Mouse (Mus musculus) cortical plate, adult 2 months (tissue): ENCODE measurements around the gene Rrbp1.

Source experiments
- CTCF ChIP-seq: fragments of 200-500 bp; IDR thresholded peaks from 2 replicates; pipeline ENCODE4 v1.5.1; 2011; ENCODE audit warnings: mild to moderate bottlenecking, control low read depth, low read length; ENCODE audit not compliant: insufficient read depth; ENCODE audit errors: extremely low read depth
- POLR2A ChIP-seq: fragments of 200-500 bp; IDR thresholded peaks from 2 replicates; pipeline ENCODE4 v1.6.1; 2011; ENCODE audit warnings: mild to moderate bottlenecking, low read length, control low read depth; ENCODE audit not compliant: insufficient read depth; ENCODE audit errors: extremely low read depth

DNA sequence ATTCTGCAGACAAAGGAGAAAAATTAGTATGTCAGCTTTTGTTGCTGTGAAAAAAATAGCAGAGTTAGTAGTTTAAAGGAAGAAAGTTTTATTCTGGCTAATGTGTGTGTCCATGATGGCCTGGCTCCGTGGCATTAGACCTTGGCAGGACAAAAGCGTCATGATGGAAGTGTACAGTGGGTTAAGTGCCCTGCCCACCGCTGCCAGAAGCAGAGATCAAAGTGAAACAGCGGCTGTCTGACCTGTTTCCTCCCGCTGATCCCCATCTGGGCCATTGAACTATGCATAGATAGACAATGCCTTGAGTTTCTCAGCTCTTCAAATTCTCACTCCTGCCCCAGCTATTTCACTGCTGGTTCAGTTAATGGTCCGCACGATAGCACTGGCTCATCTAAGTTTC is 87.0 kb downstream of the Rrbp1 start:
- TF ChIP-seq POLR2A (no peak), CTCF (no peak)
